Mouse (Mus musculus) midbrain, embryonic 14.5 days (tissue): ENCODE results near the gene Proser3. TPM values are rescaled to one million over a fixed set of nuclear protein-coding genes. Genes with fewer than 3 reads are reported as not detected.

Experiments used
- ATAC-seq: fragments of 200-750 bp; cut with Nextera tagmentation; 2 replicates; pipeline ENCODE4 v1.8.0; 2017; ENCODE audit warnings: moderate number of reproducible peaks, moderate library complexity; ENCODE audit not compliant: low FRiP score, low TSS enrichment
- DNase-seq: peaks from one replicate; pipeline ENCODE4 v3.0.0-alpha.2; 2015
- H3K27ac ChIP-seq: fragments of 300-500 bp; sonication (generic); replicated peaks from 2 replicates; pipeline ENCODE4 v1.5.1; 2014; ENCODE audit warnings: mild to moderate bottlenecking, low read depth, low read length, moderate library complexity
- H3K27me3 ChIP-seq: fragments of 300-500 bp; sonication (generic); 2 replicates; pipeline ENCODE4 v1.6.1; 2014; ENCODE audit warnings: low read length, control low read depth, mixed read lengths; ENCODE audit not compliant: control insufficient read depth, insufficient read depth
- H3K36me3 ChIP-seq: fragments of 300-500 bp; sonication (generic); 2 replicates; pipeline ENCODE4 v1.6.1; 2014; ENCODE audit warnings: low read length, control low read depth; ENCODE audit not compliant: control insufficient read depth, insufficient read depth
- H3K4me1 ChIP-seq: fragments of 300-500 bp; sonication (generic); 2 replicates; pipeline ENCODE4 v1.6.1; 2014; ENCODE audit warnings: mild to moderate bottlenecking, antibody characterized with exemption, low read length, control low read depth; ENCODE audit not compliant: control insufficient read depth, insufficient read depth
- H3K4me2 ChIP-seq: fragments of 300-500 bp; sonication (generic); 2 replicates; pipeline ENCODE4 v1.6.1; 2014; ENCODE audit warnings: mild to moderate bottlenecking, low read length, moderate library complexity
- H3K4me3 ChIP-seq: fragments of 300-500 bp; sonication (generic); replicated peaks from 2 replicates; pipeline ENCODE4 v1.5.1; 2014; ENCODE audit warnings: low read depth, low read length
- H3K9ac ChIP-seq: fragments of 300-500 bp; sonication (generic); replicated peaks from 2 replicates; pipeline ENCODE4 v1.6.1; 2014; ENCODE audit warnings: mild to moderate bottlenecking, low read length, moderate library complexity
- H3K9me3 ChIP-seq: fragments of 300-500 bp; sonication (generic); 2 replicates; pipeline ENCODE4 v1.6.1; 2016; ENCODE audit warnings: low read length, control low read depth, mixed read lengths; ENCODE audit not compliant: control insufficient read depth
- WGBS: fragments of 180-500 bp; shearing (Covaris S2); extraction: QIAGEN DNeasy Blood & Tissue Kit; methylation state at CpG from one replicate; pipeline ENCODE4 v1.1.7; 2014; 5-methylcytosine and 5-hydroxymethylcytosine counted together
- polyA plus RNA-seq: library from polyadenylated mRNA; unstranded; fragments of >200 nt; fragmentation: Nextera tagmentation; extraction: Ambion mirVana; gene quantifications from 2 replicates; pipeline ENCODE4 v1.2.1, GENCODE M21; 2014

Proser3 gene
- polyA plus RNA-seq, 1 experiment from 2014 or later = 10.9 TPM

DNA sequence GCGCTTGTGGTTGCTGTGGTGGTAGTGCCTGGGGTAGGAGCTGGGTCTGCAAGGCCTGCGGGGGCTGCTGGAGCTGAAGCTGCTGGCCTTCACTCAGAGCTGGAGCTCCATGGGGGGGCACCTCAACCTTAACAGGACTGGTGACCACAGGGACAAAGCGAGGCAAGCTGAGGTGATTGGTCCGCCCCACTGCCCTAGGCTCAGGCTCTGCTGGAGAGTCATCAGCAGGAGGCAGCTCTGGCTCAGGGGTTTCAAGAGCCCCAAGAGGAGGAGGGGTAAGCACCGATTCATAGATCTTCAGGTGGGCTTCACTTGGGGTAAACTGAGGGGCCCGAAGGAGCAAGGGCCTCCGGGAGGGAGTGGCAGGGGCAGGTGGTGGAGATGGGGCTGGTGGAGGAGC is 33.1 kb upstream of the Proser3 start:
- H3K4me2 ChIP-seq = no peak overlapping the region
- no peak overlapping the region for H3K4me3 ChIP-seq
- ATAC-seq = no peak
- no peaks in the 10 kb centered on the region for H3K27me3 ChIP-seq
- no peaks in the 10 kb centered on the region for H3K9me3 ChIP-seq
- H3K9ac ChIP-seq = no peak overlapping the region
- peaks cover 10% of the 10 kb centered on the region for H3K4me1 ChIP-seq
- H3K27ac ChIP-seq = no peak overlapping the region
- 96% methylated on average over 7 of the region's 7 CpGs for WGBS
- peaks cover 66% of the 10 kb centered on the region for H3K36me3 ChIP-seq
- DNase-seq = no peak

DNA sequence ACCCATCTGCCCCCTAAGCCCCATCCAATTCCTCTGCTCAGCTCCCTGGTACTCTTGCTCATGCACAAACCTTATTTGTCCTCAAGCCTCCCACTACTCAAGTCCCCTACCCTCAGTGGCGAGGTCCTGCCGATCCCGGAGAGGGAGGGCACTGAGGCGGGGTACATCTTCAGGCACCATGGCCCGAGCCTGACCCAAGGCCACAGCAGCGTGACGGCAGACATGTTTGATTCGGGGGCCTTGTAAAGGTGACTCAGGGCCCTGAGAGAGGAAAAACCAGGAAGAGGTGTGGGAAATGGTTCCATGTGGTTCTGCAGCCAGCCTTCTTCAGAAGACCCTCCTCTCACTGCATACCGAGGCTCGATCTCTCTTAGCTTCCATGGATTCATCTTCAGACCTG is 32.2 kb upstream of the Proser3 start:
- Histone ChIP-seq H3K9me3 (no peaks in the 10 kb centered on the region), H3K4me1 (peaks cover 10% of the 10 kb centered on the region), H3K9ac (no peak overlapping the region), H3K4me3 (no peak overlapping the region), H3K27me3 (no peaks in the 10 kb centered on the region), H3K27ac (no peak overlapping the region), H3K4me2 (no peak overlapping the region), H3K36me3 (peaks cover 74% of the 10 kb centered on the region)
- DNase-seq = no peak
- 92% methylated on average over 10 of the region's 10 CpGs for WGBS
- ATAC-seq = no peak

DNA sequence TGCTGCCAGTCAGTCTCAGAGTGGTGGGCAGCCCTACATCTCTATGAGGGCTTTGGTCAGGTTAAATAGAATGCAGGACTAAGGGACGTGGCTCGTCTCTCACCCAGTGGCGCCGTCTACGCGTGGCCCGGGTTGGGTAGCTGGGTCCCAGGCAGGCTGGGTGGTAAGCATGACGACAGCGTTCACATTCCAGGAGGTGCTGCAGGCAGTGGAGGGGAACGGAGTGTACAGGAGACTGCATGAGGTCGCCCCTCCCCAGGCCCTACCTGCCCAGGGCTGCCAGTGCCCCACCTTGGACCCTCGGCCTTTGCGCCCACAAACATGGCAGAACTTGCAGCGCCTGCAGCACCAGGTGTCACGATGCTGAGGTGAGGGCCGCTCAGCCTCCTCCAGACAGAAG is 29.4 kb upstream of the Proser3 start:
- ATAC-seq (no peak), DNase-seq (no peak)
- H3K27ac ChIP-seq = no peak overlapping the region
- H3K9ac ChIP-seq = no peak overlapping the region
- H3K4me1 ChIP-seq = no peaks in the 10 kb centered on the region
- H3K27me3 ChIP-seq = no peaks in the 10 kb centered on the region
- H3K36me3 ChIP-seq = peaks cover 100% of the 10 kb centered on the region
- no peak overlapping the region for H3K4me2 ChIP-seq
- H3K4me3 ChIP-seq = no peak overlapping the region
- WGBS = 95% methylated on average over 16 of the region's 16 CpGs
- H3K9me3 ChIP-seq = no peaks in the 10 kb centered on the region

- WGBS = 96% methylated on average over 8 of the region's 8 CpGs
- no peak for ATAC-seq
- no peak for DNase-seq
- no peak overlapping the region for H3K4me2 ChIP-seq
- no peak overlapping the region for H3K4me3 ChIP-seq
- no peak overlapping the region for H3K9ac ChIP-seq
- H3K4me1 ChIP-seq = no peaks in the 10 kb centered on the region
- no peak overlapping the region for H3K27ac ChIP-seq
- H3K27me3 ChIP-seq = no peaks in the 10 kb centered on the region
- H3K9me3 ChIP-seq = no peaks in the 10 kb centered on the region
- H3K36me3 ChIP-seq = peaks cover 100% of the 10 kb centered on the region
Observed at GRCm38 (mm10) chr7:30579950-30580349, 27.9 kb upstream of the Proser3 start.

- H3K9me3 ChIP-seq = no peaks in the 10 kb centered on the region
- DNase-seq (no peak), ATAC-seq (no peak)
- H3K27ac ChIP-seq = no peak overlapping the region
- no peaks in the 10 kb centered on the region for H3K27me3 ChIP-seq
- no peaks in the 10 kb centered on the region for H3K4me1 ChIP-seq
- peaks cover 100% of the 10 kb centered on the region for H3K36me3 ChIP-seq
- WGBS = 88% methylated on average over 2 of the region's 2 CpGs
- H3K4me3 ChIP-seq = no peak overlapping the region
- no peak overlapping the region for H3K9ac ChIP-seq
- H3K4me2 ChIP-seq = no peak overlapping the region
Observed at GRCm38 (mm10) chr7:30572969-30573368, 20.9 kb upstream of the Proser3 start.

- ATAC-seq = no peak
- H3K9ac ChIP-seq = no peak overlapping the region
Observed at GRCm38 (mm10) chr7:30572389-30572788, 20.3 kb upstream of the Proser3 start.

DNA sequence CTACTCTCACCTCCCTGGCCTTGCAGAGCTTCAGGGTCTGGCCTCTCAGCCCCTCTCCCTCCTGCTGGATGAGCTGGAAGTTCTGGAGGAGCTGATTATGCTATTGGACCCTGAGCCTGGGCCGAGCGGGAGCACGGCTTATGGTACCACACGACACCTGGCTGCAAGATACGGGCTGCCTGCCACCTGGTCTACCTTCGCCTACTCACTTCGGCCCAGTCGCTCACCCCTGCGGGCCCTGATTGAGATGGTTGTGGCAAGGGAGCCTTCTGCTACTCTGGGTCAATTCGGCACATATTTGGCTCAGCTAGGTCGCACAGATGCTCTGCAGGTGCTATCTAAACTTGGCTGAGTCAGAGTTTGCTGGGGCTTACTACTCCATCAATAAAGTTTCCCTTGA is 15.5 kb upstream of the Proser3 start:
- 92% methylated on average over 11 of the region's 11 CpGs for WGBS
- Histone ChIP-seq H3K9ac (no peak overlapping the region), H3K36me3 (peaks cover 72% of the 10 kb centered on the region)

More at GRCm38 (mm10) chr7:30572389-30572788, 20.3 kb upstream of the Proser3 start:
- no peaks in the 10 kb centered on the region for H3K9me3 ChIP-seq
- DNase-seq = no peak
- no peaks in the 10 kb centered on the region for H3K4me1 ChIP-seq
- 91% methylated on average over 5 of the region's 5 CpGs for WGBS
- no peak overlapping the region for H3K4me2 ChIP-seq
- H3K36me3 ChIP-seq = peaks cover 97% of the 10 kb centered on the region
- no peaks in the 10 kb centered on the region for H3K27me3 ChIP-seq
- H3K4me3 ChIP-seq = no peak overlapping the region
- H3K27ac ChIP-seq = no peak overlapping the region

DNA sequence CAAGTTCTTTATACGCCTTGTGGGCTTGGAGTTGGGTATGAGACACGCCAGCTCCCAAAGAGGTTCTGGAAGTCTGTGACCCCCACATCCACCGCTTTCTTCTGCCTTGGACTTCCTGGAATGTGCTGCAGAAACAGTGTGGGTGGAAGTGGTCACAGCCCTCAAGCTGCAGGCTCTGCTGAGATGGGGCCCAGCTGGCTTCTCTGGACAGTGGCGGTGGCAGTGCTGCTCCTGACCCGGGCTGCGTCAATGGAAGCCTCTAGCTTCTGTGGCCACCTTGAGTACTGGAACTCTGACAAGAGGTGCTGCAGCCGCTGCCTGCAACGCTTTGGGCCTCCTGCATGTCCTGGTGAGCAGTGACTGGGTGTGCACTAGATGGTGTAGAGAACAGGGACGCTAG is 13.9 kb upstream of the Proser3 start:
- H3K27me3 ChIP-seq = no peaks in the 10 kb centered on the region
- peaks cover 6% of the 10 kb centered on the region; the same call in 1 of the 2 replicates for H3K4me1 ChIP-seq
- H3K4me2 ChIP-seq = no peak overlapping the region
- H3K4me3 ChIP-seq = no peak overlapping the region
- no peak for ATAC-seq
- no peaks in the 10 kb centered on the region for H3K9me3 ChIP-seq
- DNase-seq = no peak
- peaks cover 57% of the 10 kb centered on the region for H3K36me3 ChIP-seq
- 88% methylated on average over 9 of the region's 9 CpGs for WGBS
- no peak overlapping the region for H3K9ac ChIP-seq
- H3K27ac ChIP-seq = no peak overlapping the region

More for the DNA sequence above, 15.5 kb upstream of the Proser3 start:
- Histone ChIP-seq H3K27ac (no peak overlapping the region), H3K4me2 (no peak overlapping the region), H3K9me3 (no peaks in the 10 kb centered on the region), H3K4me1 (peaks cover 6% of the 10 kb centered on the region; the same call in 1 of the 2 replicates), H3K4me3 (no peak overlapping the region), H3K27me3 (no peaks in the 10 kb centered on the region)
- no peak for ATAC-seq
- DNase-seq = no peak

GRCm38 (mm10) chr7:30564970-30565571 is 13.0 kb upstream of the Proser3 start, which contains the start of gene Igflr1:
TSS of gene Igflr1 (plus strand) at chr7:30565427.
- Histone ChIP-seq H3K27me3 (no peaks in the 10 kb centered on the region), H3K27ac (no peak within 1 kb of the TSS), H3K4me3 (0 out of 2 replicates have a peak within 1 kb of the TSS, but pooled peaks have one; percentile 80), H3K9ac (no peak within 1 kb of the TSS), H3K9me3 (no peaks in the 10 kb centered on the region), H3K36me3 (peaks cover 47% of the 10 kb centered on the region), H3K4me1 (peaks cover 9% of the 10 kb centered on the region; the same call in 1 of the 2 replicates), H3K4me2 (no peak within 1 kb of the TSS)
- DNase-seq = no peak
- 96% methylated on average over 12 of the region's 12 CpGs for WGBS
- no peak for ATAC-seq
